Mouse (Mus musculus) embryonic facial prominence, embryonic 15.5 days (tissue): ENCODE results near the gene Iars. TPM values are rescaled to one million over a fixed set of nuclear protein-coding genes. Genes with fewer than 3 reads are reported as not detected.

Experiments
- ATAC-seq: fragments of 200-750 bp; cut with Nextera tagmentation; 2 replicates; pipeline ENCODE4 v1.8.0; 2017; ENCODE audit warnings: low read depth, moderate TSS enrichment; ENCODE audit not compliant: insufficient number of reproducible peaks, low FRiP score, low TSS enrichment
- H3K27ac ChIP-seq: fragments of 300-500 bp; sonication (generic); replicated peaks from 2 replicates; pipeline ENCODE4 v1.5.1; 2015; ENCODE audit warnings: mild to moderate bottlenecking, inconsistent platforms
- H3K27me3 ChIP-seq: fragments of 300-500 bp; sonication (generic); 2 replicates; pipeline ENCODE4 v1.6.1; 2015; ENCODE audit warnings: inconsistent platforms
- H3K36me3 ChIP-seq: fragments of 300-500 bp; sonication (generic); 2 replicates; pipeline ENCODE4 v1.6.1; 2015; ENCODE audit warnings: mild to moderate bottlenecking, inconsistent platforms
- H3K4me1 ChIP-seq: fragments of 300-500 bp; sonication (generic); 2 replicates; pipeline ENCODE4 v1.6.1; 2015; ENCODE audit warnings: inconsistent platforms
- H3K4me2 ChIP-seq: fragments of 300-500 bp; sonication (generic); replicated peaks from 2 replicates; pipeline ENCODE4 v1.6.1; 2015; ENCODE audit warnings: mild to moderate bottlenecking, inconsistent platforms
- H3K4me3 ChIP-seq: fragments of 300-500 bp; sonication (generic); replicated peaks from 2 replicates; pipeline ENCODE4 v1.5.1; 2015; ENCODE audit warnings: mild to moderate bottlenecking, inconsistent platforms
- H3K9ac ChIP-seq: fragments of 300-500 bp; sonication (generic); 2 replicates; pipeline ENCODE4 v1.6.1; 2015; ENCODE audit warnings: inconsistent platforms
- H3K9me3 ChIP-seq: fragments of 300-500 bp; sonication (generic); replicated peaks from 2 replicates; pipeline ENCODE4 v1.6.1; 2016; ENCODE audit warnings: inconsistent platforms
- WGBS: fragments of 180-500 bp; shearing (Covaris S2); methylation state at CpG from one replicate; pipeline ENCODE4 v1.1.7; 2015; 5-methylcytosine and 5-hydroxymethylcytosine counted together
- polyA plus RNA-seq: library from polyadenylated mRNA; unstranded; fragments of >200 nt; fragmentation: Nextera tagmentation; extraction: Ambion mirVana; gene quantifications from 2 replicates; pipeline ENCODE4 v1.2.1, GENCODE M21; 2015

Gene Iars
- polyA plus RNA-seq, 1 experiment from 2014 or later, result 62.8 TPM

DNA sequence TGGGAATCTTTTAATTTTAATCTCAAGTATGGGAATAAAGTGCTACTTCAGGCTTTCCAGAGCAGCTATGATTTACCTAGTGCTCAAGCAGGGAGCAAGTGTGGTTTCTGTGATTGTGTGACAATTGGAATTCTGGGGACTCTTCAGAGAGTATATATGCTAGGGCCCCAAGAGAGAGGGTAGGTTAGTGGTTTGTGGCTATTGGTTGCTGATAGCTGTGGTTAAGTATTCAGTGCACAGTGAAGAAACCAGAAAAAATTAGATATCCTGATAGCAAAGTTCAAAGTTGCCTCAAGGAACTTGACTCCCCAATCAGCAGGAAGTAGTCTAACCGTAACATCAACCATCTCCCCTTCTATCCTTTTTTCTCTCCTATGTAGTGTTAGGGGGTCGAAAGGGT, 4.1 kb upstream of the Iars start:
- H3K4me3 ChIP-seq, result no peak overlapping the region

DNA sequence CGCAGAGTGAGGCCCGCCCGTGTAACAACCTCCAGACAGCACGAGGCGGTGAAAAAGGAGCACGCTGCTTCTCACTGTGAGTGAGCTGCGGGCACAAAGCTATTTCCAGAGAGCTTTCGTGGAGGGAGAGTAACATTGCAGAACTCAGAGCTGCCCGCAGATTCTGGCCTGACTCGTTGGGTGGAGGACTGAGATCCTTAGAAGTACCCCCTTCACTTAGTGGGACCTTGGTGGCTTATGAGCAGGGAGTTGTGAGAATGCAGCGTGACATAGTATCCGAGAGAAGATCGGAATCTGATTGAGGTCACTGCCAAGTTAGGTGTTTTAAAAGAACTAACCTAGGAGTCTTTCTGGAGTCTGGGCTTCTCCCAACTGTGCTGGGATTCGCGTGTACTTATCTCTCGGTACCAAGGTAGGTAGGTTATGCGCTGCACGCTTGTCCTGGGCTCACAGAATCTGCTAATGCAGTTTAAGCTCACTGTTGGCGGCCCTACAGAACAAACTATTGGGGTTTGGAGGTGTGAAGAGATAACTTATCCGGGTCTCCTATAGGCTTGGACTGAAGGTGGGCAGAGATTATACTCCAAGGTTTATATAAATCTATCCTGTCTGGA, 440 bp downstream of the Iars start:
- peak overlapping the region; percentile 79 for H3K27ac ChIP-seq
- peaks cover 12% of the 10 kb centered on the region for H3K4me1 ChIP-seq
- H3K4me3 ChIP-seq, result peak overlapping the region; percentile 96
- ATAC-seq, result no peak
- H3K9ac ChIP-seq, result peak overlapping the region; percentile 75
- peak overlapping the region; percentile 78 for H3K4me2 ChIP-seq
- under 1% methylated on average over 20 of the region's 20 CpGs for WGBS
- no peaks in the 10 kb centered on the region for H3K9me3 ChIP-seq
- H3K36me3 ChIP-seq, result peaks cover under 1% of the 10 kb centered on the region
- no peaks in the 10 kb centered on the region for H3K27me3 ChIP-seq

More for the DNA sequence above, 4.1 kb upstream of the Iars start:
- H3K27ac ChIP-seq, result no peak overlapping the region
- 86% methylated on average over 2 of the region's 2 CpGs for WGBS
- peaks cover 4% of the 10 kb centered on the region for H3K4me1 ChIP-seq
- peaks cover 19% of the 10 kb centered on the region for H3K36me3 ChIP-seq
- H3K9me3 ChIP-seq, result no peaks in the 10 kb centered on the region
- ATAC-seq, result no peak
- no peak overlapping the region for H3K9ac ChIP-seq
- no peak overlapping the region for H3K4me2 ChIP-seq
- H3K27me3 ChIP-seq, result no peaks in the 10 kb centered on the region

DNA sequence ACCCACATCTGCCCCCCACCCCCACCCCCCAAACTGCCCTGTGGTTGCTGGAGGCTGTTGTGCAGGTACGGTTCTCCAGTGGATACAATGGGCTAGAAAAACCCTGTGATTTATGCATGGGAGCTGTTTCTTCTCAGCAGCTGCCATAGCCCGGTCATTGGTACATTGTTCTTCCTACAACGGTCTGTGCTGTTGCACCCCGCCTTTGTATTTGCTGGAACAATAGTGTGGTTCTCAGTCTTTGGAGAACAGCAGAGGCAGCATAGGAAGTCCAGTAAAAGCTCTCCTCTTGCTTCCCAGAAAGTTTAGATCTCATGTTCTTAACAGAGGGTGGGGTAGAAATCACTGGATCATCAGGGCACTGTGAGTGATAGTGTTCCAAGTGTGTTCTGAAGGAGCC, 2.4 kb downstream of the Iars start:
- no peak overlapping the region for H3K4me3 ChIP-seq
- no peak overlapping the region for H3K4me2 ChIP-seq
- H3K9ac ChIP-seq, result no peak overlapping the region
- peaks cover 12% of the 10 kb centered on the region for H3K4me1 ChIP-seq
- no peaks in the 10 kb centered on the region for H3K9me3 ChIP-seq
- peaks cover 17% of the 10 kb centered on the region; the same call in 1 of the 2 replicates for H3K36me3 ChIP-seq
- WGBS, result 92% methylated on average over 4 of the region's 4 CpGs
- no peak for ATAC-seq
- no peaks in the 10 kb centered on the region for H3K27me3 ChIP-seq
- H3K27ac ChIP-seq, result no peak overlapping the region

DNA sequence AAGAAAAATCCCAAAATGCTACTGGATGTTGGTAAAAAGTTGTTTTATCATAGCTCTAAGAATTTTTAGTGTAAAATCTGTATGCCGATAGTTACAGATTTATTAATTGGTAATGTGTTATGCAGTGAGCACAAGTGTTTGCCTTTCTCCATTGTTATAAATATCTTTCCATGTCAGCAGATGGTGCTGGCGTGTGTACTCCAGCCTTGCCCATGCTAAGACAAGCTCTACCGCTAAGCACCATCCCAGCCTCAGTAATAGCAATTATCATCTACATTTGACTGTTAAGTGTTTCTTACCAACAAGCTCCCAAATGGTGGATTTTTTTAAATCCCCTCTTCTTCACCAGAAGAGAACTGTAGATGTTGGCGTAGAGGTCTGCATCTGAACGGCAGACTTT, 9.2 kb downstream of the Iars start:
- ATAC-seq, result no peak
- H3K36me3 ChIP-seq, result peaks cover 56% of the 10 kb centered on the region
- WGBS, result 96% methylated on average over 5 of the region's 5 CpGs
- H3K4me3 ChIP-seq, result no peak overlapping the region
- no peaks in the 10 kb centered on the region for H3K4me1 ChIP-seq
- no peaks in the 10 kb centered on the region for H3K9me3 ChIP-seq
- H3K27ac ChIP-seq, result no peak overlapping the region
- no peak overlapping the region for H3K9ac ChIP-seq
- no peak overlapping the region for H3K4me2 ChIP-seq
- no peaks in the 10 kb centered on the region for H3K27me3 ChIP-seq

DNA sequence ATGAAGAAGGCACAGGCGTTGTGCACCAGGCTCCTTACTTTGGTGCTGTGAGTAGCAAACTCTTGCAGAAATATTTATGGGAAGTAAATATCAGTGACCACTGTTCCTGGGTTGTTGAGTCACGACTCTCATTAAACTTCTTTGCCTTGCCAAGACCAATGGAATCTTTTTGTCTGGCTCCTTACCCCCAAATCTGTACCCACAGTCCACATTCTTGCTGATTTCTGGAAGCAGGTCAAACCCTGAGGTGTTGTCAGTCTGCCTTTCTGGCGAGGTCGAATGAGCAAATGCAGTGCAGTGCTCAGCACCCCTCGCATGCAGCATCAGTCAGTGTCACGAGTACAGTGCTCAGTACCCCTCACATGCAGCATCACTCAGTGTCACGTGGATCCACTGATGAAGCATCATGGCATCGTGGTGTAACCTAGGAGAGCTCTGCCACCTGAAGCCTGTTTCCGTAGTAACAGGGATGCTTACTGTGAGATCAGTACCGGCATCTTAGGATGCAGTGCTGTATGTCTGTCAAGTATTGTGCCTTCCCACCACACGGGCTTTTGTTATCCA, 21.4 kb downstream of the Iars start:
- Histone ChIP-seq H3K27ac (no peak overlapping the region), H3K9ac (no peak overlapping the region), H3K9me3 (no peaks in the 10 kb centered on the region), H3K27me3 (no peaks in the 10 kb centered on the region), H3K4me3 (no peak overlapping the region), H3K36me3 (peaks cover 75% of the 10 kb centered on the region), H3K4me1 (no peaks in the 10 kb centered on the region), H3K4me2 (no peak overlapping the region)
- ATAC-seq, result no peak
- 91% methylated on average over 11 of the region's 11 CpGs for WGBS

DNA sequence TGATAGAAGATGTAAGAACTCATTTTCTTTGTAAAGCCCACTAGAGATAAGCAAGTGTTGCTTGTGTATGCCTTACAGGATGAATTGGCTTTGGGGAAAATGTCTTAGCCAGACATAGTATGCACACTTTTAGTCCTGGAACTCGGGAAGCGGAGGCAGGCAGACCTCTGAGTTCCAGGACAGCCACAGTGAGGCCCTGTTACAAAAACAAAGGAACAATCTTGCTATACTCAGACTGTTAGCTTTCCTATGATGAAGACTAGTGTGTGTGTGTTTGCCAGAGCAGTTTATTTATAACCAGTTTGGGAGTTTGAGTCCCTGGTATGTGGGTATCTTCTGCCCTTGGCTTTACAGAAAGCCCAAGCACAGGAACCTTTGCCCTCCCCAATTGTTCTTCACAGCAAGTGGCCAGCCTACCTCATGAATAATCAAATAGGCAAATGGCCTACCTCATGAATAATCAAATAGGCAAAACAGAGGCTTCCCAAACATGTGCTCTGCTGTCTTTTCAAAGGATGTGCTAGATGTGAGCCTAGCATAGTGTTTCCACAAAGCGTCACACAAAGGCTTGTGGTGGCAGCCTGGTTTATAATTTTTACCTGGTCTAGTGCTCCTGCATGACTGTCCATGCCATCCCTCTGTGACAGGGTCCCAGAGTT, 24.3 kb downstream of the Iars start:
- Histone ChIP-seq H3K4me1 (no peaks in the 10 kb centered on the region), H3K36me3 (peaks cover 90% of the 10 kb centered on the region), H3K27me3 (no peaks in the 10 kb centered on the region), H3K9me3 (no peaks in the 10 kb centered on the region), H3K9ac (no peak overlapping the region), H3K27ac (no peak overlapping the region), H3K4me3 (no peak overlapping the region), H3K4me2 (no peak overlapping the region)
- no peak for ATAC-seq
- 89% methylated on average over 3 of the region's 3 CpGs for WGBS

DNA sequence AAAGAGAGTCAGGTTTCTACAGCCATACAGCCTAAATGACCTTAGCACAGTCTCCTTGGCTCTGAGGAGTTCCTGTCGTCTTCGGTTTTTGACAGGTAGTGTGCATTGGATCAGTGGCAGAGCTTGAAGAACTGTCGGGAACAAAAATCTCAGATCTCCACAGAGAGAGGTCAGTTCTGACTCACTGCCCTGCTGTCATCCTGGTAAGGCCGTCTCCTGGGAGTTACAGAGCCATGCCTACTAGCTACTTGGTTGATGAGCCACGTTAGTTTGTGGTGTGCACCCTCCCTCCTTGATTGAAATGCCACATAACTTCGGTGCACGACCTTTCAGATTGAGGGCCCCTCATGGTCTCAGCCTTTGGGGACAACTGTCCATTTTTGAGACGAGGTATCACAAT, 26.4 kb downstream of the Iars start:
- no peak for ATAC-seq
- Histone ChIP-seq H3K27ac (no peak overlapping the region), H3K9me3 (no peaks in the 10 kb centered on the region), H3K27me3 (no peaks in the 10 kb centered on the region), H3K9ac (no peak overlapping the region), H3K36me3 (peaks cover 90% of the 10 kb centered on the region), H3K4me1 (no peaks in the 10 kb centered on the region), H3K4me2 (no peak overlapping the region), H3K4me3 (no peak overlapping the region)
- WGBS, result 85% methylated on average over 8 of the region's 8 CpGs

DNA sequence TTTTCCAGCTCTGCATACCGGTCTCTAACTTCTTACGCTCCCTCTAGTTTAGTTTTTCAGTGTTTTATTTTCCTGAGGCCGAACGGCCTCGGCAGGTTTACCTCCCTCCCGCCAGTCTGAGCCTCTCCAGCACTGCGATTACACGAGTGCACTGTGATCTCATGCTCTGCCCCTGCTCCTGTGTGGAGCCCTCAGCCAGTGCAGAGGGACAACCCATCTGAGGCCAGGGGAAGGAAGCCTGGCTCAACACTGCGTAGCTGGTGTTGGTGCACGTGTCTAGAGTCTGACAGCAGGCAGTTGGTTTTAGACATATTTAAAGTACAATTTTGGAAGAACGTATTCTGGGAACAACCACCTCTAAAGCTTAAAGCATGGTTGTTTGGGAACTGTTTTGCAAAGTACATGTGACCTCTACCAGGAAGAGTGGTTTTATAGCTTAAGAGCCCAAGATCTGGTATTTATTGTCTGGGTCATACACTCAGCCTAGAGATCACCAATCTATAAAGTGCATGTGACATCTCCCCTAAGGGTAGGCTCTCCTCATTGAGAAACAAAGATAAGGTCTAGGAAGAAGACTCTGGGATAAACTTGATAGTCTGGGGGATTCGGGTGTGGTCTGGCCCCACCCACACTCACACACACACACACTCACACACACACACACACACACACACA, 30.3 kb downstream of the Iars start:
- Histone ChIP-seq H3K9ac (no peak overlapping the region), H3K27me3 (no peaks in the 10 kb centered on the region), H3K4me2 (no peak overlapping the region), H3K4me1 (no peaks in the 10 kb centered on the region), H3K36me3 (peaks cover 90% of the 10 kb centered on the region), H3K4me3 (no peak overlapping the region), H3K27ac (no peak overlapping the region), H3K9me3 (no peaks in the 10 kb centered on the region)
- no peak for ATAC-seq
- WGBS, result 89% methylated on average over 12 of the region's 12 CpGs

DNA sequence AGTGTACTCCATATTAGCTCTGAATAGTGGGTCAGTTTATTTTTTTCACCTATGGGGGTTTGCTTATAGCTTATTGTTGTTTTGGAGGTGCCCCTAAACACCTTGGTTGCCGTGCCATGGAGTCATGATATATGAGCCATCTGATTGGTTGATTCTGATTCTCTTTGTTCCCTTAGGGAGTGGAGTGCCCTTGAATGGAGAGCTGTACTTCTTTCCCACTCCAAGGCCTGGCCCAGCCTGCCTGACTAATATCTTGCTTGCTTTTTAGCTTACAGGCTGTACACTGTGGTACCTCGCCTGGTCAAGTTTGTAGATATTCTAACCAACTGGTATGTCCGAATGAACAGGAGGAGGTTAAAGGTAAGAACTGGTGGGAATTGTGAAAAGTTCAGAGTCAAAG, 37.4 kb downstream of the Iars start:
- Histone ChIP-seq H3K27ac (no peak overlapping the region), H3K4me2 (no peak overlapping the region), H3K4me3 (no peak overlapping the region), H3K4me1 (no peaks in the 10 kb centered on the region), H3K9ac (no peak overlapping the region), H3K36me3 (peaks cover 92% of the 10 kb centered on the region), H3K27me3 (no peaks in the 10 kb centered on the region), H3K9me3 (no peaks in the 10 kb centered on the region)
- whole genome bisulfite sequencing, result 83% methylated on average over 3 of the region's 3 CpGs
- ATAC-seq, result no peak

DNA sequence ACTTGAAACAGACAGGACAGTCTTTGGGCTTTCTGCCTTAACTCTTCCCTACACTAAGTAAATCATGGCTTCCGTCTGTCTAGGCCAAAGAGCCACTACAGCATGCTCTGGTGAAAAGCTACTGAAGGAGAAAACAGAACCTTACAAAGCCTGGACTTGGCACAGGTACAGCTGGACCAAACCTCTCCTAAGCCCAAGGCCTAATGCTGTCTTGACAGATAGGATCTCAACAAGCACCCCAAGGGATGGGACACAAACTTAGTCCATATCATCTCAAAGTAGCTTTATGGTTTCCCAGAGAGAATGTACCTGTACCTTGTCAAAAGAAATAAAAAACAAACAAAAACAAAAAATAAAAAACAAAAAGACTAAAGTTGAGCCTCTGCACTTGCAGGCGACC, 54.5 kb downstream of the Iars start:
- Histone ChIP-seq H3K4me2 (no peak overlapping the region), H3K9ac (no peak overlapping the region), H3K4me1 (no peaks in the 10 kb centered on the region), H3K27me3 (no peaks in the 10 kb centered on the region), H3K4me3 (no peak overlapping the region), H3K36me3 (peaks cover 42% of the 10 kb centered on the region), H3K27ac (no peak overlapping the region), H3K9me3 (no peaks in the 10 kb centered on the region)
- 92% methylated on average over 2 of the region's 2 CpGs for WGBS
- ATAC-seq, result no peak

DNA sequence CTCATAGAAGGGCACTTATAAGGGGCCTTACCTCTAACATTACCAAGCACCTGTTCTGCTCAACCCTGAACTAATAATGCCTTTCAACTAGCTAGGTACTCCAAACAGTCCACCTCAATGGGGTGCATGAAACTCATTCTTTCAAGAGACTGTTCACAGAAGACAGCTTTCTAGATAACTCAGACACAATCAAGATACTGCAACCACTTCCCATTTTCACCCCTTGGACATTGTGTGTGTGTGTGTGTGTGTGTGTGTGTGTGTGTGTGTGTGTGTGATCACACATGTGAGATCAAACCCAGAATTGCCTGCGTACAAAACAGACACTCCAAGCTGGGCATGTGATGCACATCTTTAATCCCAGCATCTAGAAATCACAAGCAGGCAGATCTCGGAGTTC, 56.1 kb downstream of the Iars start:
- Histone ChIP-seq H3K27me3 (no peaks in the 10 kb centered on the region), H3K4me2 (no peak overlapping the region), H3K27ac (no peak overlapping the region), H3K9me3 (no peaks in the 10 kb centered on the region), H3K4me3 (no peak overlapping the region), H3K4me1 (no peaks in the 10 kb centered on the region), H3K36me3 (peaks cover 26% of the 10 kb centered on the region), H3K9ac (no peak overlapping the region)
- ATAC-seq, result no peak
- WGBS, result 88% methylated on average over 2 of the region's 2 CpGs
